Comparison of ENCODE assay signal across 32 mouse cellular contexts in the genomic region with DNA sequence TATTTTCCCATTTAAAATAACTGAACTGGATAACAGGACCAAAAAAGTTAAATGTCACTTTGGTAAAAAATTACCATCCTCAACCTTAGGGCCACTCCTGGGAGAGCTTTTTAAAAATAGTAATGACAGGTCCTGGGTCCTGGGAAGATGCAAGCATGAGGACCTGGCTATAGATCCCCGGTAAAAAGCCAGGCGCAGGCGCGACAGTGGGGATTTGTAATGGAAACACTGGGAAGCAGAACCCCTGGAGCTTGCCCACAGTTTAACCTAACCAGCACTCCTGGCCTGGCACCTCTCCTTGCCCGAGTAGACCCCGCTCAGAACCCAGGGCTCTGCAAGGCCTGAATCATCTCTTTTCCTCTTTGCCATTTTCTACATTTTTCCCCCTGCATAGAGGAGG. TPM values are rescaled to one million over a fixed set of nuclear protein-coding genes. Genes with fewer than 3 reads are reported as not detected.
DNase-seq lines count a peak whose midpoint lies in the region; ATAC-seq lines count a peak whose summit lies in the region.
"Had no signal": no experiment of that assay in that cellular context is flagged by ENCODE, and none has a peak within 500 bp of the region (broad histone marks: within the 10 kb centered on the region; RNA-seq: fewer than 3 reads in every experiment).

No protein-coding gene starts in this region.

- H3K27ac ChIP-seq in forebrain, embryonic 10.5 days: no peak overlapping the region
- no peak overlapping the region for H3K27ac ChIP-seq in forebrain, embryonic 11.5 days (ENCODE audit: low read depth, low read length)
- H3K27ac ChIP-seq in midbrain, embryonic 11.5 days (ENCODE audit: low read depth, low read length): no peak overlapping the region
- H3K27ac ChIP-seq in midbrain, embryonic 14.5 days (replicated peaks; ENCODE audit: low read depth, low read length): no peak overlapping the region
- no peak overlapping the region for H3K27ac ChIP-seq in embryonic facial prominence, embryonic 10.5 days (replicated peaks)
- H3K27ac ChIP-seq: embryonic facial prominence, embryonic 13.5 days; gastrocnemius, adult 2 months; hindbrain, embryonic 14.5 days; hindbrain, postnatal 0 days had no signal

- H3K9ac ChIP-seq in forebrain, embryonic 11.5 days (ENCODE audit: low read length): no peak overlapping the region
- H3K9ac ChIP-seq in midbrain, embryonic 11.5 days (ENCODE audit: low read length): no peak overlapping the region
- no peak overlapping the region for H3K9ac ChIP-seq in midbrain, embryonic 14.5 days (replicated peaks; ENCODE audit: low read length)
- H3K9ac ChIP-seq: embryonic facial prominence, embryonic 13.5 days; forebrain, postnatal 0 days; hindbrain, embryonic 14.5 days had no signal

- H3K27me3 ChIP-seq in forebrain, embryonic 10.5 days (ENCODE audit: poor library complexity, severe bottlenecking): peaks cover 100% of the 10 kb centered on the region
- peaks cover 97% of the 10 kb centered on the region for H3K27me3 ChIP-seq in forebrain, embryonic 11.5 days (ENCODE audit: control insufficient read depth, insufficient read depth, low read length)
- H3K27me3 ChIP-seq in midbrain, embryonic 11.5 days (ENCODE audit: control insufficient read depth, insufficient read depth, low read length): peaks cover 96% of the 10 kb centered on the region
- peaks cover 96% of the 10 kb centered on the region for H3K27me3 ChIP-seq in midbrain, embryonic 14.5 days (ENCODE audit: control insufficient read depth, insufficient read depth, low read length)
- H3K27me3 ChIP-seq in embryonic facial prominence, embryonic 10.5 days (replicated peaks; ENCODE audit: low read depth, poor library complexity, severe bottlenecking): peaks cover 100% of the 10 kb centered on the region

- H3K4me3 ChIP-seq in forebrain, embryonic 10.5 days: no peak overlapping the region
- H3K4me3 ChIP-seq in forebrain, embryonic 11.5 days (ENCODE audit: low read depth, low read length): no peak overlapping the region
- no peak overlapping the region for H3K4me3 ChIP-seq in midbrain, embryonic 11.5 days (ENCODE audit: low read depth, low read length)
- no peak overlapping the region for H3K4me3 ChIP-seq in midbrain, embryonic 14.5 days (replicated peaks; ENCODE audit: low read depth, low read length)
- H3K4me3 ChIP-seq in embryonic facial prominence, embryonic 10.5 days: no peak overlapping the region
- H3K4me3 ChIP-seq: embryonic facial prominence, embryonic 13.5 days; erythroblast, embryonic 14.5 days; gastrocnemius, adult 2 months had no signal

- WGBS in forebrain, embryonic 10.5 days: 0% methylated on average over 6 of the region's 6 CpGs
- WGBS in forebrain, embryonic 11.5 days: under 1% methylated on average over 6 of the region's 6 CpGs
- WGBS in midbrain, embryonic 11.5 days: under 1% methylated on average over 6 of the region's 6 CpGs
- 2% methylated on average over 6 of the region's 6 CpGs for WGBS in midbrain, embryonic 14.5 days
- under 1% methylated on average over 6 of the region's 6 CpGs for WGBS in embryonic facial prominence, embryonic 10.5 days

- DNase-seq in forebrain, embryonic 10.5 days (ENCODE audit: extremely low spot score, low spot score): peak; percentile 20
- no peak for DNase-seq in forebrain, embryonic 11.5 days (ENCODE audit: low spot score)
- peak; percentile 93 for DNase-seq in midbrain, embryonic 11.5 days (ENCODE audit: low spot score, missing footprints)
- no peak for DNase-seq in midbrain, embryonic 14.5 days
- peak; percentile 41 for DNase-seq in embryonic facial prominence, embryonic 10.5 days (ENCODE audit: low spot score)
- no peak for DNase-seq in adrenal gland, adult 18-20 months (ENCODE audit: low spot score in 2 of 2)
- DNase-seq: adrenal gland, postnatal 10 days; adrenal gland, postnatal 36 days; cerebellum, adult 18-20 months; cerebellum, adult 9-10 months; cerebellum, postnatal 14 days; forebrain, postnatal 0 days; gastrocnemius, adult 2 months; gastrocnemius, postnatal 14 days; heart, adult 11 months had no signal

- no peaks in the 10 kb centered on the region for H3K36me3 ChIP-seq in forebrain, embryonic 10.5 days (replicated peaks)
- no peaks in the 10 kb centered on the region for H3K36me3 ChIP-seq in forebrain, embryonic 11.5 days (ENCODE audit: control insufficient read depth, insufficient read depth, low read length)
- no peaks in the 10 kb centered on the region for H3K36me3 ChIP-seq in midbrain, embryonic 11.5 days (ENCODE audit: control insufficient read depth, insufficient read depth, low read length)
- no peaks in the 10 kb centered on the region for H3K36me3 ChIP-seq in midbrain, embryonic 14.5 days (ENCODE audit: control insufficient read depth, insufficient read depth, low read length)
- no peaks in the 10 kb centered on the region for H3K36me3 ChIP-seq in embryonic facial prominence, embryonic 10.5 days (replicated peaks)
- H3K36me3 ChIP-seq: embryonic facial prominence, embryonic 13.5 days had no signal

- no peak for ATAC-seq in forebrain, embryonic 11.5 days (replicated peaks; ENCODE audit: low FRiP score)
- ATAC-seq in midbrain, embryonic 11.5 days (ENCODE audit: low FRiP score): no peak
- no peak for ATAC-seq in midbrain, embryonic 14.5 days (ENCODE audit: low FRiP score, low TSS enrichment)
- ATAC-seq: activated CD4-positive, CD25-positive, alpha-beta regulatory T cell, adult 4 months; CD4-positive, CD25-positive, alpha-beta regulatory T cell, adult 4 months; forebrain, embryonic 14.5 days; forebrain, postnatal 0 days; hindbrain, postnatal 0 days; inflammation-experienced regulatory T-cells, adult 6 months; intestine, embryonic 16.5 days had no signal

- no peaks in the 10 kb centered on the region for H3K9me3 ChIP-seq in forebrain, embryonic 10.5 days
- H3K9me3 ChIP-seq in forebrain, embryonic 11.5 days (ENCODE audit: control insufficient read depth, low read length): no peaks in the 10 kb centered on the region
- H3K9me3 ChIP-seq in midbrain, embryonic 11.5 days (ENCODE audit: control insufficient read depth, low read length): no peaks in the 10 kb centered on the region
- no peaks in the 10 kb centered on the region for H3K9me3 ChIP-seq in midbrain, embryonic 14.5 days (ENCODE audit: control insufficient read depth, low read length)
- no peaks in the 10 kb centered on the region for H3K9me3 ChIP-seq in embryonic facial prominence, embryonic 10.5 days

- no peak overlapping the region for H3K4me2 ChIP-seq in forebrain, embryonic 11.5 days (ENCODE audit: low read depth, low read length, severe bottlenecking)
- no peak overlapping the region for H3K4me2 ChIP-seq in midbrain, embryonic 11.5 days
- H3K4me2 ChIP-seq in midbrain, embryonic 14.5 days (ENCODE audit: low read length): no peak overlapping the region
- H3K4me2 ChIP-seq: embryonic facial prominence, embryonic 13.5 days; heart, embryonic 11.5 days; hindbrain, embryonic 14.5 days had no signal

- peaks cover 10% of the 10 kb centered on the region; the same call in 1 of the 2 replicates for H3K4me1 ChIP-seq in forebrain, embryonic 10.5 days
- H3K4me1 ChIP-seq in forebrain, embryonic 11.5 days (replicated peaks; ENCODE audit: control insufficient read depth, insufficient read depth, low read length): no peaks in the 10 kb centered on the region
- no peaks in the 10 kb centered on the region; the same call in 1 of the 2 replicates for H3K4me1 ChIP-seq in midbrain, embryonic 11.5 days (ENCODE audit: control insufficient read depth, insufficient read depth, low read length)
- no peaks in the 10 kb centered on the region for H3K4me1 ChIP-seq in midbrain, embryonic 14.5 days (ENCODE audit: control insufficient read depth, insufficient read depth, low read length)
- peaks cover 6% of the 10 kb centered on the region for H3K4me1 ChIP-seq in embryonic facial prominence, embryonic 10.5 days

RNA-seq across cellular contexts. Expression of gene Hoxb13, which starts 19.2 kb away (rescaled TPM):
- polyA plus RNA-seq in forebrain, embryonic 10.5 days (2016; fragmentation: Nextera tagmentation; extraction: Ambion mirVana): not detected in 2 replicates
- polyA plus RNA-seq in forebrain, embryonic 11.5 days (2014; fragmentation: Nextera tagmentation; extraction: Ambion mirVana): not detected in 2 replicates
- polyA plus RNA-seq in midbrain, embryonic 11.5 days (2014; fragmentation: Nextera tagmentation; extraction: Ambion mirVana): not detected in 2 replicates
- polyA plus RNA-seq in midbrain, embryonic 14.5 days (2014; fragmentation: Nextera tagmentation; extraction: Ambion mirVana): not detected in 2 replicates
- polyA plus RNA-seq in embryonic facial prominence, embryonic 10.5 days (2016; fragmentation: Nextera tagmentation; extraction: Ambion mirVana): not detected in 2 replicates
- total RNA-seq in adrenal gland, adult 18-20 months (2021): not detected
- total RNA-seq: adrenal gland, postnatal 36 days; forebrain, postnatal 0 days; gastrocnemius, adult 2 months; gastrocnemius, postnatal 14 days; gastrocnemius, postnatal 4 days; heart, adult 8-10 months; heart, postnatal 25 days; hematopoietic stem cell, adult 5-6 weeks; hindbrain, postnatal 0 days had no signal
- polyA plus RNA-seq: activated CD4-positive, CD25-positive, alpha-beta regulatory T cell, adult 4 months; CD4-positive, CD25-positive, alpha-beta regulatory T cell, adult 4 months; embryonic facial prominence, embryonic 13.5 days; forebrain, embryonic 14.5 days; forebrain, postnatal 0 days; frontal cortex, adult 2 months; heart, embryonic 11.5 days; heart, embryonic 14.5 days; heart, postnatal 0 days; hindbrain, embryonic 14.5 days; hindbrain, postnatal 0 days; inflammation-experienced regulatory T-cells, adult 6 months had no signal

RNA-seq across cellular contexts. Expression of gene Ttll6, which starts 41.3 kb away (rescaled TPM):
- polyA plus RNA-seq in forebrain, embryonic 10.5 days (2016; fragmentation: Nextera tagmentation; extraction: Ambion mirVana): not detected in 2 replicates
- polyA plus RNA-seq in forebrain, embryonic 11.5 days (2014; fragmentation: Nextera tagmentation; extraction: Ambion mirVana): not detected in 2 replicates
- polyA plus RNA-seq in midbrain, embryonic 11.5 days (2014; fragmentation: Nextera tagmentation; extraction: Ambion mirVana): not detected in 2 replicates
- not detected in 2 replicates for polyA plus RNA-seq in midbrain, embryonic 14.5 days (2014; fragmentation: Nextera tagmentation; extraction: Ambion mirVana)
- polyA plus RNA-seq in embryonic facial prominence, embryonic 10.5 days (2016; fragmentation: Nextera tagmentation; extraction: Ambion mirVana): not detected in 2 replicates
- total RNA-seq in adrenal gland, adult 18-20 months (2021): not detected
- total RNA-seq: adrenal gland, postnatal 10 days; adrenal gland, postnatal 36 days; gastrocnemius, adult 2 months; gastrocnemius, postnatal 14 days; gastrocnemius, postnatal 4 days; heart, postnatal 25 days; hematopoietic stem cell, adult 5-6 weeks had no signal
- polyA plus RNA-seq: CD4-positive, CD25-positive, alpha-beta regulatory T cell, adult 4 months; erythroblast, embryonic 14.5 days; heart, embryonic 11.5 days; heart, embryonic 14.5 days; heart, postnatal 0 days; inflammation-experienced regulatory T-cells, adult 6 months had no signal

Comparison
In these comparisons a context has a peak if more than half of its experiments do, and no peak if none do; other contexts are left out.
1. DNase-seq: peak in forebrain, embryonic 10.5 days (single experiment), midbrain, embryonic 11.5 days (single experiment) and embryonic facial prominence, embryonic 10.5 days (single experiment); none in forebrain, embryonic 11.5 days (single experiment), midbrain, embryonic 14.5 days (single experiment) and adrenal gland, adult 18-20 months (0 of 2).